Mouse (Mus musculus) intestine, embryonic 15.5 days (tissue): ENCODE data around the gene Oas3. TPM values are rescaled to one million over a fixed set of nuclear protein-coding genes. Genes with fewer than 3 reads are reported as not detected.

Experiments
- ATAC-seq: fragments of 200-750 bp; cut with Nextera tagmentation; 2 replicates; pipeline ENCODE4 v1.8.0; 2017; ENCODE audit warnings: moderate TSS enrichment, moderate library complexity
- H3K27ac ChIP-seq: fragments of 300-500 bp; sonication (generic); 2 replicates; pipeline ENCODE4 v1.5.1; 2015; ENCODE audit warnings: mild to moderate bottlenecking, inconsistent platforms
- H3K27me3 ChIP-seq: fragments of 300-500 bp; sonication (generic); replicated peaks from 2 replicates; pipeline ENCODE4 v1.6.1; 2015; ENCODE audit warnings: inconsistent platforms
- H3K36me3 ChIP-seq: fragments of 300-500 bp; sonication (generic); 2 replicates; pipeline ENCODE4 v1.6.1; 2015; ENCODE audit warnings: inconsistent platforms
- H3K4me1 ChIP-seq: fragments of 300-500 bp; sonication (generic); replicated peaks from 2 replicates; pipeline ENCODE4 v1.6.1; 2015; ENCODE audit warnings: inconsistent platforms
- H3K4me2 ChIP-seq: fragments of 300-500 bp; sonication (generic); replicated peaks from 2 replicates; pipeline ENCODE4 v1.6.1; 2015; ENCODE audit warnings: mild to moderate bottlenecking, inconsistent platforms
- H3K4me3 ChIP-seq: fragments of 300-500 bp; sonication (generic); replicated peaks from 2 replicates; pipeline ENCODE4 v1.5.1; 2015; ENCODE audit warnings: inconsistent platforms
- H3K9ac ChIP-seq: fragments of 300-500 bp; sonication (generic); 2 replicates; pipeline ENCODE4 v1.6.1; 2015; ENCODE audit warnings: inconsistent platforms
- H3K9me3 ChIP-seq: fragments of 300-500 bp; sonication (generic); 2 replicates; pipeline ENCODE4 v1.6.1; 2016; ENCODE audit warnings: inconsistent platforms
- WGBS: fragments of 180-500 bp; shearing (Covaris S2); methylation state at CpG from one replicate; pipeline ENCODE4 v1.1.7; 2015; 5-methylcytosine and 5-hydroxymethylcytosine counted together
- polyA plus RNA-seq: library from polyadenylated mRNA; unstranded; fragments of >200 nt; fragmentation: Nextera tagmentation; extraction: Ambion mirVana; gene quantifications from 2 replicates; pipeline ENCODE4 v1.2.1, GENCODE M21; 2015

The Oas3 gene
- polyA plus RNA-seq, 1 experiment from 2014 or later, result 0.20 TPM

- Histone ChIP-seq H3K4me2 (no peak overlapping the region), H3K27me3 (no peaks in the 10 kb centered on the region), H3K4me1 (no peaks in the 10 kb centered on the region), H3K27ac (no peak overlapping the region), H3K4me3 (no peak overlapping the region), H3K9me3 (no peaks in the 10 kb centered on the region), H3K9ac (no peak overlapping the region), H3K36me3 (no peaks in the 10 kb centered on the region)
- WGBS, result 69% methylated on average over 2 of the region's 2 CpGs
- no peak for ATAC-seq
These were observed 5.0 kb upstream of the Oas3 start for GRCm38 (mm10) chr5:120782446-120782845.

- Histone ChIP-seq H3K27me3 (no peaks in the 10 kb centered on the region), H3K9ac (no peak overlapping the region), H3K4me3 (no peak overlapping the region), H3K9me3 (no peaks in the 10 kb centered on the region), H3K36me3 (no peaks in the 10 kb centered on the region), H3K4me1 (no peaks in the 10 kb centered on the region), H3K27ac (no peak overlapping the region), H3K4me2 (no peak overlapping the region)
- WGBS, result 93% methylated on average over 1 of the region's 1 CpGs
- ATAC-seq, result no peak
These were observed 4.2 kb upstream of the Oas3 start for GRCm38 (mm10) chr5:120781646-120782045.

DNA sequence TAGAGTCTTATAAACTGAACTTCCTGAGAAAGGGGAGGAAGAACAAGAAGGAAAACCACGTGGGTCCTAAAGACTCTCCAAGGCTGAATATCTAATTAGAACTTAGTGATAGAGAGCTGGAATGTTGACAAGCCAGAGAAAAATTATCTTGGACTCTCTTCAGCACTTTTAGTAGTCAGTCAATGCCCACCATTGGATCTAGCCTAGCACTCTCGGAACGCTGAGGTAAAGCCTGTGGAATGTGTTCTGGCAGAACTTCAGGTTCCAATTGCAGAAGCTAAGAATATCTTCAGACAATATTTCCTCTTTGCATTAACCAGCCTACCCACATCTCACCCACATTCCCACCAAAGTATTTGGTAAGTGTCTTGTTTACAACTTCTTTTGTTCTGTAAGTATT lies 2.5 kb upstream of the Oas3 start:
- Histone ChIP-seq H3K4me2 (no peak overlapping the region), H3K4me1 (no peaks in the 10 kb centered on the region), H3K9ac (no peak overlapping the region), H3K27me3 (no peaks in the 10 kb centered on the region), H3K27ac (no peak overlapping the region), H3K9me3 (no peaks in the 10 kb centered on the region), H3K36me3 (no peaks in the 10 kb centered on the region), H3K4me3 (no peak overlapping the region)
- WGBS, result 32% methylated on average over 3 of the region's 3 CpGs
- no peak for ATAC-seq

DNA sequence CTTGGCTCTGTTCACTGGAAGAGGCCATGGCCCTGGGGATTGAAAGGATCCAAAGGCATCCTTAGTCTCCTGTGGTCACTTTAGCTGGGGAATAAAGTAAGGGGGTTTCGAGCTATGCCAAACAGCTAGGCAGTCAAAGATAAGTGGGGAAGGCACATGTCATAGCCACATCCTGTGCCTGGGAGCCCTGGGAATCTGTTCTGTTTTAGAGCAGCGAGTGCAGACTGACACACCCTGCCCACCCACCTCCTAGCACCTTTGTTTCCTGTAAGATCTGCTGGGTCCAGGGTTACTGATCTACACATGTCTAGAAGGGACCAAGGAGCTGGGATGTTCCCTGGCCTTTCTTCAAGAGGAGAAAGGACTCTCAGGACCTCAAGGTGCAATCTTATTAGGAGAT lies 1.5 kb upstream of the Oas3 start:
- WGBS, result 60% methylated on average over 2 of the region's 2 CpGs
- Histone ChIP-seq H3K9ac (no peak overlapping the region), H3K9me3 (no peaks in the 10 kb centered on the region), H3K36me3 (no peaks in the 10 kb centered on the region), H3K4me3 (no peak overlapping the region), H3K4me1 (no peaks in the 10 kb centered on the region), H3K27me3 (no peaks in the 10 kb centered on the region), H3K4me2 (no peak overlapping the region), H3K27ac (no peak overlapping the region)
- no peak for ATAC-seq

GRCm38 (mm10) chr5:120776801-120777200 lies 660 bp downstream of the Oas3 start:
- Histone ChIP-seq H3K4me2 (no peak overlapping the region), H3K27ac (no peak overlapping the region), H3K27me3 (no peaks in the 10 kb centered on the region), H3K9ac (no peak overlapping the region), H3K9me3 (no peaks in the 10 kb centered on the region), H3K4me1 (no peaks in the 10 kb centered on the region), H3K36me3 (no peaks in the 10 kb centered on the region), H3K4me3 (no peak overlapping the region)
- WGBS, result 79% methylated on average over 5 of the region's 5 CpGs
- no peak for ATAC-seq

DNA sequence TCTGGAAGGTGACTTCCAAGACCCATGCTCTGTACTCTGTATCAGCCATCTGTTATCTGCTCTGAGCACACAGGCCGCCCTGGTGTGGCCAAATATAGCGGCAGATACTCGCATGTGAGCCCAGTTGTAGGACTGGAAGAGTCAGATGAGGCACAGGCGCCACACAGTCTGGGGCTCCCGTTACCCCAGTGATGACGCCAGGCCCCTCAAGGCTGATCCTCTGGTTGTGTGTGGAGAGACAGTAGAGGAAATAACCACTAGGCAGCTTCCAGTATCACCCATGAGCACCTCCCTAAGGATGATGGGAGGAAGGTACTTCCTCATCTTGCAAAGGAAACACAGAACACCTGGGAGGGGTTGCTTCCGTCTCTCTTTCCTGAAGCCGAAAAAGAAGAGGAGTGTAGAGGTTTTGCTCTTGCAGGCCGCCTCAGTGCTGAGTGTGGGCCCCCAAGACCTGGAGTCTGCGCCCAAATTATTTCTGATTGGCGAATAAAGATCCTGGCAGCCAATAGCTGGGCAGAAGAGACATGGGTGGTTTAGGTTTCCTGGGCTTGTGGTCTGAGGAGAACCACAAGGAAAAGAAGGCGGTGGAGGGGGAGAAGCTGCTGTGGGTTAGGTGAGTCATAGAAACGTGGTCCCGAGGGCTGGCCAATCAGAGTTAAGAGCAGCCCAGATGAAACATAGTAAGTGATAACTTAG lies 2.0 kb downstream of the Oas3 start:
- WGBS, result 72% methylated on average over 14 of the region's 14 CpGs
- no peak overlapping the region for H3K4me2 ChIP-seq
- no peaks in the 10 kb centered on the region for H3K36me3 ChIP-seq
- no peaks in the 10 kb centered on the region for H3K4me1 ChIP-seq
- no peak overlapping the region for H3K9ac ChIP-seq
- H3K9me3 ChIP-seq, result no peaks in the 10 kb centered on the region
- no peaks in the 10 kb centered on the region for H3K27me3 ChIP-seq
- ATAC-seq, result no peak
- no peak overlapping the region for H3K27ac ChIP-seq
- H3K4me3 ChIP-seq, result no peak overlapping the region

- Histone ChIP-seq H3K27ac (no peak overlapping the region), H3K36me3 (no peaks in the 10 kb centered on the region), H3K4me1 (no peaks in the 10 kb centered on the region), H3K9me3 (no peaks in the 10 kb centered on the region), H3K4me2 (no peak overlapping the region), H3K4me3 (no peak overlapping the region), H3K27me3 (no peaks in the 10 kb centered on the region), H3K9ac (no peak overlapping the region)
- WGBS, result 64% methylated on average over 3 of the region's 3 CpGs
- no peak for ATAC-seq
These were observed 8.1 kb downstream of the Oas3 start for GRCm38 (mm10) chr5:120769396-120769795.

DNA sequence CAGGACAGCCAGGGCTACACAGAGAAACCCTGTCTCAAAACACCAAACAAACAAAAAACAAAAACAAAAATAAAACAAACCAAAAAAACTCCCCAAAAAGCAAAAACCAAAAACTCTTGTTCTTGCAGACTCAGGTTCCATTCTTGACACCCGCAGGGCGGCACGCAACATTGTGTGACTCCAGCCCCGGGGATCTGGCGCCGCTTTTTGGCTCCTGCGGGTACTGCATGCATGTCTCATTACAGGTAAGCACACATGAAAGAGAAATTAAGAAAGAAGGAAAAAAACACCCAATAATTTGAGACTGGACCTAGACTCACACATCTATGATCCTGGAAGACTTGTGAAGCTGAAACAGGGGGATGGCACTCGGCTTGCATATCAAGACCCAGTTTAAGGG lies 12.5 kb downstream of the Oas3 start:
- H3K4me2 ChIP-seq, result no peak overlapping the region
- H3K9me3 ChIP-seq, result no peaks in the 10 kb centered on the region
- H3K36me3 ChIP-seq, result no peaks in the 10 kb centered on the region
- 0 out of 2 replicates have a peak, but pooled peaks cover 5% of the 10 kb centered on the region for H3K27me3 ChIP-seq
- no peaks in the 10 kb centered on the region for H3K4me1 ChIP-seq
- 76% methylated on average over 8 of the region's 8 CpGs for WGBS
- ATAC-seq, result no peak
- no peak overlapping the region for H3K9ac ChIP-seq
- no peak overlapping the region for H3K27ac ChIP-seq
- no peak overlapping the region for H3K4me3 ChIP-seq

DNA sequence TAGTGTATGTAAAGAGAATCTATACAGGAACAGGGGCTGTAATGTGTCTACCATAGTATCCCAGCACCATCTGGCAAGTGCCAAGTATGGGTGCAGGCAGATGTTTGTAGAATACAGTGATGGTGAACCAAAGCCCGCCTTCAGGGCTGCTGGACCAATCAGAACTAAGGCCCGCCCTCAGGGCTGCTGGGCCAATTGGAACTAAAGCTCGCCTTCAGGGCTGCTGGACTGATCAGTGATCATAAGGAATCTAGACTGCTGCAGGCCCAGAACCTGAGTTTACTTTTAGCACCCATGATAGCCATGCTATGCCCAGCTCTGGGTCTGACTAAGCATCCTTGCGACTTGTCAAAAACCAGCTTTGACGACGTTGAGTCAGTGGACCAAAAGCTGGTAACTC lies 15.6 kb downstream of the Oas3 start:
- H3K4me2 ChIP-seq, result no peak overlapping the region
- no peak overlapping the region for H3K27ac ChIP-seq
- H3K27me3 ChIP-seq, result 0 out of 2 replicates have a peak, but pooled peaks cover 5% of the 10 kb centered on the region
- no peaks in the 10 kb centered on the region for H3K9me3 ChIP-seq
- no peak overlapping the region for H3K9ac ChIP-seq
- no peak for ATAC-seq
- no peak overlapping the region for H3K4me3 ChIP-seq
- 23% methylated on average over 6 of the region's 6 CpGs for WGBS
- H3K36me3 ChIP-seq, result no peaks in the 10 kb centered on the region
- no peaks in the 10 kb centered on the region for H3K4me1 ChIP-seq

GRCm38 (mm10) chr5:120754215-120754614 lies 23.2 kb downstream of the Oas3 start:
- no peak overlapping the region for H3K4me3 ChIP-seq
- no peak overlapping the region for H3K27ac ChIP-seq
- no peak overlapping the region for H3K9ac ChIP-seq
- no peaks in the 10 kb centered on the region for H3K36me3 ChIP-seq
- 81% methylated on average over 4 of the region's 4 CpGs for WGBS
- ATAC-seq, result no peak
- no peaks in the 10 kb centered on the region for H3K9me3 ChIP-seq
- H3K4me1 ChIP-seq, result no peaks in the 10 kb centered on the region
- no peaks in the 10 kb centered on the region for H3K27me3 ChIP-seq
- H3K4me2 ChIP-seq, result no peak overlapping the region

- H3K9me3 ChIP-seq, result no peaks in the 10 kb centered on the region
- H3K27me3 ChIP-seq, result no peaks in the 10 kb centered on the region
- no peak overlapping the region for H3K4me2 ChIP-seq
- H3K36me3 ChIP-seq, result no peaks in the 10 kb centered on the region
- no peak overlapping the region for H3K4me3 ChIP-seq
- WGBS, result 86% methylated on average over 3 of the region's 3 CpGs
- no peak overlapping the region for H3K27ac ChIP-seq
- ATAC-seq, result no peak
- no peaks in the 10 kb centered on the region for H3K4me1 ChIP-seq
- H3K9ac ChIP-seq, result no peak overlapping the region
These were observed 24.7 kb downstream of the Oas3 start for GRCm38 (mm10) chr5:120752786-120753185.

GRCm38 (mm10) chr5:120751206-120751605 lies 26.3 kb downstream of the Oas3 start:
- no peak for ATAC-seq
- Histone ChIP-seq H3K9ac (no peak overlapping the region), H3K4me2 (no peak overlapping the region), H3K27me3 (no peaks in the 10 kb centered on the region), H3K27ac (no peak overlapping the region), H3K4me1 (no peaks in the 10 kb centered on the region), H3K36me3 (no peaks in the 10 kb centered on the region), H3K4me3 (no peak overlapping the region), H3K9me3 (no peaks in the 10 kb centered on the region)
- 77% methylated on average over 3 of the region's 3 CpGs for WGBS

- no peaks in the 10 kb centered on the region for H3K27me3 ChIP-seq
- H3K27ac ChIP-seq, result no peak within 1 kb of the TSS
- H3K9ac ChIP-seq, result no peak within 1 kb of the TSS
- WGBS, result 52% methylated on average over 5 of the region's 5 CpGs
- no peak for ATAC-seq
- no peaks in the 10 kb centered on the region for H3K4me1 ChIP-seq
- H3K9me3 ChIP-seq, result no peaks in the 10 kb centered on the region
- H3K36me3 ChIP-seq, result no peaks in the 10 kb centered on the region
- no peak within 1 kb of the TSS for H3K4me2 ChIP-seq
- no peak within 1 kb of the TSS for H3K4me3 ChIP-seq
These were observed 27.8 kb downstream of the Oas3 start, which contains the start of gene Oas2 for GRCm38 (mm10) chr5:120749688-120750087. Oas2 (minus strand) TSS chr5:120749853.
